Comparison of ENCODE assay signal across 9 mouse cellular contexts in the genomic region with DNA sequence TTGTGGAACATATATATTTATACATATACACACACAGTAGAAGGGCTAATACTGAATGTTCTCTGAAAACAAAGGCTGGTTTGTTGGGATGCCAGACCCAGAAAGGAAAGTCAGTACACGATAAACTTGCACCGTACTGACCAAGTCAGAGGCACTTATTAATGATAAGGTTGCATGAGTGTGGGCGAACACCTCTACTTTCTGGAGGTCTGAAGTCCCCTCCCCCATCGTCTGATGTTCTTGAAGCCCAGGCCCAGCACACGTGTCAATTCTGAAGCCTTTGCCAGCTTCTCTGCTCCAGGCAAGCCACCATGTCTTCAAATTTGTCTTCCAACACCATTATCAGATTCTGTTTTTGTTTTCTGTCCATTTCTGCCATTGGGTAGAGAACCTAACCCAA. TPM values are rescaled to one million over a fixed set of nuclear protein-coding genes. Genes with fewer than 3 reads are reported as not detected.
DNase-seq lines count a peak whose midpoint lies in the region; ATAC-seq lines count a peak whose summit lies in the region.
"Had no signal": no experiment of that assay in that cellular context is flagged by ENCODE, and none has a peak within 500 bp of the region (broad histone marks: within the 10 kb centered on the region; RNA-seq: fewer than 3 reads in every experiment).

No protein-coding gene starts in this region.

- H3K4me2 ChIP-seq in heart, embryonic 13.5 days = peak overlapping the region; percentile 83
- peak overlapping the region; percentile 84; the same call in 1 of the 2 replicates for H3K4me2 ChIP-seq in embryonic facial prominence, embryonic 12.5 days (replicated peaks)
- peak overlapping the region; percentile 91 for H3K4me2 ChIP-seq in hindbrain, embryonic 16.5 days (ENCODE audit: low read length)
- H3K4me2 ChIP-seq in midbrain, embryonic 16.5 days (ENCODE audit: low read length) = peak overlapping the region; percentile 63

- no peak for ATAC-seq in heart, embryonic 13.5 days (ENCODE audit: extremely low read depth, insufficient number of reproducible peaks, low FRiP score, low TSS enrichment)
- ATAC-seq in embryonic facial prominence, embryonic 12.5 days (ENCODE audit: insufficient number of reproducible peaks, insufficient read depth, low FRiP score, low TSS enrichment) = no peak
- no peak for ATAC-seq in hindbrain, embryonic 16.5 days
- no peak for ATAC-seq in midbrain, embryonic 16.5 days

- H3K27me3 ChIP-seq in heart, embryonic 13.5 days (replicated peaks) = no peaks in the 10 kb centered on the region
- H3K27me3 ChIP-seq in embryonic facial prominence, embryonic 12.5 days = no peaks in the 10 kb centered on the region
- no peaks in the 10 kb centered on the region for H3K27me3 ChIP-seq in hindbrain, embryonic 16.5 days (replicated peaks; ENCODE audit: control insufficient read depth, insufficient read depth, low read length)
- H3K27me3 ChIP-seq in midbrain, embryonic 16.5 days (ENCODE audit: control insufficient read depth, insufficient read depth, low read depth, low read length) = no peaks in the 10 kb centered on the region; the same call in 1 of the 2 replicates

- peak overlapping the region; percentile 82; the same call in 1 of the 2 replicates for H3K4me3 ChIP-seq in heart, embryonic 13.5 days
- no peak overlapping the region; the same call in 1 of the 2 replicates for H3K4me3 ChIP-seq in embryonic facial prominence, embryonic 12.5 days
- peak overlapping the region; percentile 92 for H3K4me3 ChIP-seq in hindbrain, embryonic 16.5 days (ENCODE audit: low read length)
- peak overlapping the region; percentile 95 for H3K4me3 ChIP-seq in midbrain, embryonic 16.5 days (ENCODE audit: low read depth, low read length)

- no peak for DNase-seq in heart, postnatal 25 days (ENCODE audit: low spot score)
- no peak for DNase-seq in gastrocnemius, postnatal 4 days (ENCODE audit: low spot score in 2 of 2)
- DNase-seq in right cerebral cortex, adult 2 months (ENCODE audit: low spot score in 2 of 2) = no peak
- no peak for DNase-seq in gastrocnemius, adult 18-20 months (ENCODE audit: low spot score)
- DNase-seq: gastrocnemius, postnatal 25 days had no signal

- no peaks in the 10 kb centered on the region for H3K9me3 ChIP-seq in heart, embryonic 13.5 days
- H3K9me3 ChIP-seq in embryonic facial prominence, embryonic 12.5 days = no peaks in the 10 kb centered on the region
- H3K9me3 ChIP-seq in hindbrain, embryonic 16.5 days (ENCODE audit: control insufficient read depth, low read length) = no peaks in the 10 kb centered on the region
- H3K9me3 ChIP-seq in midbrain, embryonic 16.5 days (replicated peaks; ENCODE audit: control insufficient read depth, low read length, poor library complexity, severe bottlenecking) = no peaks in the 10 kb centered on the region

- no peaks in the 10 kb centered on the region for H3K36me3 ChIP-seq in heart, embryonic 13.5 days
- H3K36me3 ChIP-seq in embryonic facial prominence, embryonic 12.5 days = no peaks in the 10 kb centered on the region
- no peaks in the 10 kb centered on the region for H3K36me3 ChIP-seq in hindbrain, embryonic 16.5 days (ENCODE audit: control insufficient read depth, insufficient read depth, low read length)
- no peaks in the 10 kb centered on the region for H3K36me3 ChIP-seq in midbrain, embryonic 16.5 days (ENCODE audit: control insufficient read depth, insufficient read depth, low read length)

- intact Hi-C loops in heart, postnatal 25 days (cut with DNase I) = loop anchor here (5.0 kb wide), 2 partner anchors 80 to 145 kb away; no protein-coding TSS in a partner anchor

- H3K9ac ChIP-seq in heart, embryonic 13.5 days = 0 out of 2 replicates have a peak overlapping the region, but pooled peaks have one; percentile 88
- no peak overlapping the region for H3K9ac ChIP-seq in embryonic facial prominence, embryonic 12.5 days
- no peak overlapping the region for H3K9ac ChIP-seq in hindbrain, embryonic 16.5 days (ENCODE audit: low read depth, low read length)
- H3K9ac ChIP-seq in midbrain, embryonic 16.5 days (ENCODE audit: low read depth, low read length) = no peak overlapping the region

- WGBS in heart, embryonic 13.5 days = 49% methylated on average over 5 of the region's 5 CpGs
- 82% methylated on average over 5 of the region's 5 CpGs for WGBS in embryonic facial prominence, embryonic 12.5 days
- 65% methylated on average over 5 of the region's 5 CpGs for WGBS in hindbrain, embryonic 16.5 days
- 73% methylated on average over 5 of the region's 5 CpGs for WGBS in midbrain, embryonic 16.5 days

- no peak overlapping the region for H3K27ac ChIP-seq in heart, embryonic 13.5 days (replicated peaks)
- no peak overlapping the region for H3K27ac ChIP-seq in embryonic facial prominence, embryonic 12.5 days
- no peak overlapping the region for H3K27ac ChIP-seq in hindbrain, embryonic 16.5 days (ENCODE audit: low read depth, low read length)
- no peak overlapping the region for H3K27ac ChIP-seq in midbrain, embryonic 16.5 days (ENCODE audit: low read length)

- peaks cover 62% of the 10 kb centered on the region for H3K4me1 ChIP-seq in heart, embryonic 13.5 days
- peaks cover 29% of the 10 kb centered on the region for H3K4me1 ChIP-seq in embryonic facial prominence, embryonic 12.5 days
- peaks cover 47% of the 10 kb centered on the region for H3K4me1 ChIP-seq in hindbrain, embryonic 16.5 days (ENCODE audit: control insufficient read depth, insufficient read depth, low read depth, low read length)
- H3K4me1 ChIP-seq in midbrain, embryonic 16.5 days (ENCODE audit: control insufficient read depth, insufficient read depth, low read length) = peaks cover 56% of the 10 kb centered on the region

RNA-seq across cellular contexts. Expression of a gene that starts 3.3 kb away (rescaled TPM):
- polyA plus RNA-seq in heart, embryonic 13.5 days (2015; fragmentation: Nextera tagmentation; extraction: Ambion mirVana) = 11.2 and 13.3 TPM in 2 replicates
- total RNA-seq in heart, postnatal 25 days (2021) = 10 to 100 TPM; 29.1 to 42.5 TPM
- polyA plus RNA-seq in embryonic facial prominence, embryonic 12.5 days (2016; fragmentation: Nextera tagmentation; extraction: Ambion mirVana) = 37.4 and 41.8 TPM in 2 replicates
- polyA plus RNA-seq in hindbrain, embryonic 16.5 days (2015; fragmentation: Nextera tagmentation; extraction: Ambion mirVana) = 74.1 and 74.9 TPM in 2 replicates
- polyA plus RNA-seq in midbrain, embryonic 16.5 days (2015; fragmentation: Nextera tagmentation; extraction: Ambion mirVana) = 71.2 and 71.3 TPM in 2 replicates
- 10 to 100 TPM; 53.4 to 54.3 TPM for total RNA-seq in gastrocnemius, postnatal 4 days (2021)
- total RNA-seq in gastrocnemius, adult 18-20 months (2021) = 1 to 10 TPM; 6.0 to 9.2 TPM
